Mouse (Mus musculus) megakaryocyte, adult 5-6 weeks (primary cell): ENCODE measurements around the gene Uimc1. TPM values are rescaled to one million over a fixed set of nuclear protein-coding genes. Genes with fewer than 3 reads are reported as not detected.

Source experiments
- ATAC-seq: 2 replicates; pipeline ENCODE4 v1.8.0; 2016; ENCODE audit warnings: mild to moderate bottlenecking, inconsistent platforms; ENCODE audit not compliant: poor library complexity, severe bottlenecking
- total RNA-seq, 2 experiments: library from RNA; stranded (forward) in 1 of 2; stranded (reverse) in 1 of 2; fragments of 153-499, 151-499 nt in 1 of 2; fragments of 221-1000, 200-1000 nt in 1 of 2; gene quantifications; 2 replicates each; pipeline versions ENCODE4 v1.2.3 to v1.2.4; 2015 to 2017

The Uimc1 gene
- total RNA-seq, 2 experiments from 2014 or later: 58.7 to 69.5 TPM

DNA sequence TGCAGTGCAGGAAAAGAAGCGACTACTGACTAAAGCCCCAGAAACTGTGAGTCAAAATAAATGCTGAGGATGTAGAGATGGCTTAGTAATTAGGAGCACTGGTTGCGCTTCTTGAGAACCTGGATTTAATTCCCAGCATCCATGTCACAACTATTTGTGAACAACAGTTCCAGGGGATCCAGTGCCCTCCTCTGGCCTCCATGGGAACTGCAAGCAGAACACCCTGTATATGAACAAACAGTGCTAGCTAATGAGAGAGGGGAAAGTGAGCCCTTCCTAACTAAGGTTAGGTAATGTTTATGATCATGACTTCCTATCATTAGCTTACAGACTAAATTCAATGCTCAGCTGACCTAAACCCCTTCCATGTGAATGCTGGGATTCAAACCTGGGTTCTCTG, 42.1 kb downstream of the Uimc1 start:
- no peak for ATAC-seq

DNA sequence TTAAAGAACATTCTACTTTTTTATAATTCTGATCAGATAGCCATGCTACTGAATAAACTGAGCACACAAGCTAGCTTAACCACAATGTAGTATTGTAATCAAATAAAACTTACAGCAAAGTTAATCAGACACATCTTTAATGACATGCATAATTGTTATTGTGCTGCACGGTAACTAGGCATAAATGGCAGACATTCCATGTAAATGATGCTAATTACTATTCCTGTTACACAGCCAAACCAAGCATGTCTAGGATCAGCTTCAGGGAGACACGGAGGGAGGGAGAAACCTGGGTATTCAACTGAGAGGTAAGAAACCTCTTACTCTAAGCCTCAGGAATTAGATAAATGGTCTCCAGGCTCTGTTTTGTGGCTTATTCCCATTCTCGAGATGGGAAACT, 52.4 kb downstream of the Uimc1 start:
- no peak for ATAC-seq

GRCm38 (mm10) chr13:55040016-55040415, 60.1 kb downstream of the Uimc1 start:
- ATAC-seq: peak; percentile 100

GRCm38 (mm10) chr13:55024215-55024614, 75.9 kb downstream of the Uimc1 start:
- ATAC-seq: no peak

GRCm38 (mm10) chr13:55022715-55023114, 77.4 kb downstream of the Uimc1 start:
- 0 out of 2 replicates have a peak, but pooled peaks have one; percentile 19 for ATAC-seq

DNA sequence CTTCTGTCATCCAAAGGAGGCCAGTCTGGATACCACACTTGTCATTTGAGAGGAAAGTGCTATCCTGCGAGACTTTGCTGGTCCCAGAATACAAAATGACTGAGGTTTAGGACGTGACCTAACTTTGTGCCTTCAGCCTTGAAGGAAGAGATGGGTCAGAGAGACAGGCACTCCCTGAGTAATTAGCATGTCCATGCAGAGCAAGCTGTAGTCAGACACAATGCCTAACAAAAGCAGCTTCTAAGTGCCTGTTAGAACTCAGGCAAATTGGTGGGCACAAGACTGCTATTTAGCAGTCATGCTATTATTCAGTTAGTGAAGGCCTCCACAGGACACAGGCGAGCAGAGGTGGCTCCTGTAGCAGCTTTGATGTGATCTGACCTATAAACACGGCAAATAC, 77.8 kb downstream of the Uimc1 start:
- no peak for ATAC-seq

- peak; percentile 65 for ATAC-seq
Observed at GRCm38 (mm10) chr13:55021194-55021779, 78.8 kb downstream of the Uimc1 start, which contains the start of gene Hk3. Gene Hk3 (minus strand): TSS chr13:55021385.

DNA sequence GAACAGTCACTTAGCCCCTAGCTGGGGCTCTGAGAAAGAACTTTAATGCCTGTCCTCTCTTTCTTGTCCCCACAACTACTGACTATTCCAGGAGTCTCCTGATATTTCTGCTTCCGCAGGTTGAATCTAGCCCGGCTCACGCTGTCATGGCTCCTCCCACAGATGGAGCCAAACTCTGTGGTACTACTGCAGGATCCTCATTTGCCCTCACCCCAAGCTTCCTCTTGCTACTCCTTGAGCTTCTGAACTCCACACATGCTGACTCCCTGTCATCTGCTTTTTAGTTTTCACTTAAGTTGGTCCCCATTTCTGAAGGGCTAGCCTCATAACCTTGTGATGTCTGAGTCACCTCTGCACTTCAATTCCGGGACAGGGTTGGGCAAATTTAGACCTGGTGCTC, 80.0 kb downstream of the Uimc1 start:
- ATAC-seq: peak; percentile 47

DNA sequence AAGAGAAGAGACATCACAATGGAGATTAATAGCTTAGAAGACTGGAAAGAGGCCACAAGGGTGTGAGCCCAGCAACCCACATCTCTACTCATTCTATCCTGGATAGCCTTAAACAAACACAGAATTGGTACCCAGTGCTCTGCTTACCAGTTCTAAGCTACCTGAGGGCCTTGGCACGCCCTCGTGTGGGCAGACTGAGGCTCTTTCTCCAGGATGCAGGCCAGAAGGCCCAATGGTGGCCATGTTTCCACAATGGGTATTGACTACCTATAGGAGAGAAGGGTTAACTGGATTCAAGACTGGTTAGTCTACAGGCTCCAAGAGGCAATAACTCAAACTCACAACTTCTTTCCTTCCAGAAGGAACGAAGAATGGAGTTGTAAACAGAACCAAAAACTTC, 80.9 kb downstream of the Uimc1 start:
- peak; percentile 16; the same call in 1 of the 2 replicates for ATAC-seq

DNA sequence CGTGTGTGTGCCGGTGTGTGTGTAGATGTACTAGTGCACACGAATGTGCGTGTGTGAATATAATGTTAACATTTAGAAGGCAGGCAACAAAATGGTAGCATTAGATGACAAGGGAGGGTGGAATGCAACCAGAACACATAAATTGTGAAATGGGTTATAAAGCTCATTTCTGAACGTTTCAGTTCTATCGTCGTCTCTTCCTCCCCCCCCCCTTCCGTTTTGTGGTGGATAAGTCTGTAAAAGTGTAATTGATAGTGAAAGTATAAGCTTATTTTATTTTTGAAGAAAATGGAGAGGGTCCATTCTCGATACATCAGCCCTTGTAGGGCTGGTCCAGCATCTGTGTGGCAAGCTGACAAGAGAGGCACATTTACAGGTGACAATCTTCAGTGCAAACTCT, 81.4 kb downstream of the Uimc1 start:
- no peak for ATAC-seq

DNA sequence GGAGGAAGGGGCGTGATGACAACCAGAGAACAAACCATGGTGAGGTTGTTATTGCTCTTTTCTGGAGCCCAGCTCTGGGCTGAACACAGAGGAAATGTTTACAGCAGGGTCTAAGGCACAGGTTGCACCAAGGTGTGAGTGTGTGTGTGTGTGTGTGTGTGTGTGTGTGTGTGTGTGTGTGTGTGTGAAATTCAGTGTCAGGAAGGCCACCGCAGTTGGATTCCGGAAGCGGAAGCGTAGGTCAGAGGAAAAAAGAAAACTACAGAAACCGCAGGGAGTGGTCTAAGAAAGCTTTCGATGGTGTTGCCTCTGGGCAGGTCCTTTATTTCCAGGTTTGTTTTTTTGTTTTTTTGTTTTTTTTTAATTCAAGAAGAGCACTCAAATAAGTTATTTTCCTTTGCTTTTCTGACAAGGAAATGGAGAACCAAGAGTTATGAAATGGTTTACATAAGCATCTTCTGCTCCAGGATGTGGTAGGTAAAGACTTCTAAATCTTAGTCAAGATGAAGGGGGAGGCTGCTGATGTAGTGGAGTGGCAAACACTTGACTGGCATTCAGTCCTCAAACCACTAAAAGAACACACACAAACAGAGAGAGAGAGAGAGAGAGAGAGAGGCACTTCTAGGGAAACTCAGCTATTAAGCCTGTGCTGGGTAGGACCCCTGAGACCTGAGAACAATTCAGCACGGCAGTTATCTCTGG, 82.1 kb downstream of the Uimc1 start:
- peak; percentile 22 for ATAC-seq

DNA sequence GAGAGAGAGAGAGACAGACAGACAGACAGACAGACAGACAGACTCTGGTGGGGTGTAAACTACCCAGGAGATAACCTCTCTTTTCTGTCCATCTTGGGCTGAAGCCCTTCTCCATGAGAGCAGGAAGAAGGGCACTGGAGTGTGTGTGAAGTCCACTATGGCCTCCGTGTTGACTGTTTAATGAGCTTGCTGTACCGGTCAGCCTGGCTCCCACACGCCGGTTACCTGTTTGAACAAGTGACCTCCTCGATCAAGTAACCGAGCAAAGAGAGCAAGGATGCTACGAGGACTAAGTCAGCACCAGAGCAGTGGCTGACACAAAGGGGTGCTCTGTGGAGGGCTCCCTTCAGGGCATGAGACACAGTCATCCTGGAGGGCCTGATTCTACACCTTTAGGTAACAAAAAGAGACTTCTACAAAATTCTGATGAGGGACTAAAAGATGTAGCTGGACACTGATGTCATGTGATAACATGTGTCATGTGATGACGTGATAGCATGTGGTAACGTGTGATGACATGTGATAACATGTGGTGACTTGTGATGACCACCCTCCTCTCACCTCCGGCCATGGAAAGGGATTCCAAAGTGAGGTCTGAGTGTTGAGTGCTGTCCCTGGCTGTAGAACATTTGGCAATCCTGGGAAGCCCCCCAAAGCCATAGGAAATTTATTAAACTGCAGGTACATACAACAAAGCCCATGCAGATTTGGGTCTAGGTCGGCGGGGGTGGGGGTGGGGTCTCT, 82.8 kb downstream of the Uimc1 start:
- no peak for ATAC-seq

GRCm38 (mm10) chr13:55014451-55014850, 85.6 kb downstream of the Uimc1 start:
- ATAC-seq: no peak

DNA sequence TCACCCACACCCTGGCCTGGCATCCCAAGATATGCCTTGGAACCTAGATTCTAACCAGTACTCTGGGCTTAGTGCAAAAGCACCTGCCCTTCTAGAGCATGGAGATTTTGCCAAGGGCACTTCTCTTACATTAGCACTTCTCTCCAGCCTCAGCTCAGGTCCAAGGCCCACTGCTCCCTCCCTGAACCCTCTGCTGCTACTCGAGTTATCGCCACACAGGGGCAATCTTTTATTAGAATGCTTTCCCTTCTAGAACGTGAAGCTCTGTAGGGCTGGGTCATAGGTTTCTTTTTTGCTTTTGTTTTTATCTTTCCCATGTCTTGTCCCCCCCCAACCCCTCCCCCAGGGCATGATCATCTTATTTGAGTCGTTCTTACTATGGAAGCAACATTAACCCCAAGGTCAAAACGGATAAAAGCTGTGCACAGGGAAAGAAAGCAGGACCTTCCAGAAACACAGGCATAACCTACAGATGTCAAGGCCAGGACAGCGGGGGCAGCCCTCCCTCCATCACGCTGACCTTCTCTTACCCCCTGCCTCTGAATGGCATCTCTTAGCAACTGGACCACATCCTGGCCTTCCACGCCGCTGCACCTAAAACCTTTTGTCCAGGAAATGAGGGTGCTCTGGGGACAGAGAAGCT, 86.3 kb downstream of the Uimc1 start:
- ATAC-seq: no peak

- no peak for ATAC-seq
Observed at GRCm38 (mm10) chr13:55011981-55012478, 88.1 kb downstream of the Uimc1 start.

GRCm38 (mm10) chr13:55011103-55011502, 89.0 kb downstream of the Uimc1 start:
- ATAC-seq: no peak

- ATAC-seq: no peak
Observed at GRCm38 (mm10) chr13:55008589-55008988, 91.5 kb downstream of the Uimc1 start.

DNA sequence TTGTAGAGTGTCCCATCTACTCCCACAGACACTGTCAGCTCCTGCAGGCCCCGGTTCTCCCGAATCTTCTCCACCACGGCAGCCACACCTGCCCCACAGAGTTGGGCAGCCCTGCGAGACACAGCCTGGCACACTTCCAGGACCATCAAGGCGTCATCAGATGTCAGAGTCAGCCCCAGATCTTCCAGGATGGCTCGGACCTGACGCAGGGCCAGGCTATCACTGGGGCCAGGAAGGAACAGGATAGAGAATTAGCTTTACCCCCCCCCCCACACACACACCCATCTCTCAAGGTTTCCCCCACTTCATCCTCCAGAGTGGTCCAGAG, 93.7 kb downstream of the Uimc1 start:
- no peak for ATAC-seq

GRCm38 (mm10) chr13:55005691-55006414, 94.2 kb downstream of the Uimc1 start:
- no peak for ATAC-seq

DNA sequence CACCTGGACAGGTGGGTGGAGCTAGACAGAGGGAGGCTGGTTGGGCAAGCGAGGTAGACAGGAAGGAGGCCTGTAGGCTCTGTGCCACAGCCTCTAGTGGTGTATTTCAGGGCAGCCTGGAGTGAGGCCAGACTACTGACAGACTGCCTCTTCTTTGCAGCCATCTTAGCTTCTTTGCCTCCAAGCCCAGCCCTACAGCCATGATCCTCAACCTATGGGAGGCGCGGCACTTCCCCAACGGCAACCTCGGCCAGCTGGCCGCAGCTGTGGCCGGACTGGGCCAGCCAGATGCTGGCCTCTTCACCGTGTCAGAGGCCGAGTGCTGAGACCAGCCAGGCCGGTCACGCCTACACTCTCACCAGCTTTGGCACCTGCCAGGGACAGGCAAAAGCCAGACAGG, 95.5 kb downstream of the Uimc1 start:
- ATAC-seq: peak; percentile 65

- no peak for ATAC-seq
Observed at GRCm38 (mm10) chr13:55002090-55002489, 98.0 kb downstream of the Uimc1 start.
